Mouse (Mus musculus) hindbrain, embryonic 15.5 days (tissue): ENCODE measurements at regions not wholly inside any gene's neighbourhood (a gene's known extent, or its start where the extent isn't known, plus 50 kb on each side); places are given as distances from the start of the nearest gene placed in this dataset.

ENCODE experiments used
- ATAC-seq: fragments of 200-750 bp; cut with Nextera tagmentation; 2 replicates; pipeline ENCODE4 v1.8.0; 2017; ENCODE audit warnings: low read depth, moderate number of reproducible peaks, moderate TSS enrichment; ENCODE audit not compliant: low FRiP score
- H3K27ac ChIP-seq: fragments of 300-500 bp; sonication (generic); replicated peaks from 2 replicates; pipeline ENCODE4 v1.5.1; 2015; ENCODE audit warnings: mild to moderate bottlenecking, inconsistent platforms
- H3K27me3 ChIP-seq: fragments of 300-500 bp; sonication (generic); 2 replicates; pipeline ENCODE4 v1.6.1; 2015; ENCODE audit warnings: control low read depth, inconsistent platforms
- H3K36me3 ChIP-seq: fragments of 300-500 bp; sonication (generic); 2 replicates; pipeline ENCODE4 v1.6.1; 2015; ENCODE audit warnings: control low read depth, inconsistent platforms
- H3K4me1 ChIP-seq: fragments of 300-500 bp; sonication (generic); replicated peaks from 2 replicates; pipeline ENCODE4 v1.6.1; 2015; ENCODE audit warnings: control low read depth, inconsistent platforms
- H3K4me2 ChIP-seq: fragments of 300-500 bp; sonication (generic); 2 replicates; pipeline ENCODE4 v1.6.1; 2015; ENCODE audit warnings: moderate library complexity, mild to moderate bottlenecking, inconsistent platforms
- H3K4me3 ChIP-seq: fragments of 300-500 bp; sonication (generic); 2 replicates; pipeline ENCODE4 v1.5.1; 2015; ENCODE audit warnings: mild to moderate bottlenecking, inconsistent platforms
- H3K9ac ChIP-seq: fragments of 300-500 bp; sonication (generic); 2 replicates; pipeline ENCODE4 v1.6.1; 2015; ENCODE audit warnings: inconsistent platforms
- H3K9me3 ChIP-seq: fragments of 300-500 bp; sonication (generic); 2 replicates; pipeline ENCODE4 v1.6.1; 2016; ENCODE audit warnings: control low read depth, inconsistent platforms
- WGBS: fragments of 180-500 bp; shearing (Covaris S2); methylation state at CpG from one replicate; pipeline ENCODE4 v1.1.7; 2015; 5-methylcytosine and 5-hydroxymethylcytosine counted together

GRCm38 (mm10) chr19:18101423-18102341 lies 264.2 kb upstream of the Pcsk5 start:
- no peak overlapping the region for H3K9ac ChIP-seq
- no peaks in the 10 kb centered on the region for H3K9me3 ChIP-seq
- no peaks in the 10 kb centered on the region for H3K36me3 ChIP-seq
- H3K4me2 ChIP-seq = no peak overlapping the region
- no peaks in the 10 kb centered on the region for H3K27me3 ChIP-seq
- no peak overlapping the region for H3K4me3 ChIP-seq
- no peak for ATAC-seq
- no peaks in the 10 kb centered on the region for H3K4me1 ChIP-seq
- 17% methylated on average over 4 of the region's 4 CpGs for WGBS
- no peak overlapping the region for H3K27ac ChIP-seq

GRCm38 (mm10) chr19:18083312-18083711 lies 245.9 kb upstream of the Pcsk5 start:
- no peaks in the 10 kb centered on the region for H3K4me1 ChIP-seq
- ATAC-seq = no peak
- no peak overlapping the region for H3K27ac ChIP-seq
- H3K9me3 ChIP-seq = no peaks in the 10 kb centered on the region
- WGBS = 74% methylated on average over 6 of the region's 6 CpGs
- H3K27me3 ChIP-seq = no peaks in the 10 kb centered on the region
- H3K4me3 ChIP-seq = no peak overlapping the region
- no peaks in the 10 kb centered on the region for H3K36me3 ChIP-seq
- no peak overlapping the region for H3K4me2 ChIP-seq
- no peak overlapping the region for H3K9ac ChIP-seq

GRCm38 (mm10) chr19:18068919-18069318 lies 231.5 kb upstream of the Pcsk5 start:
- Histone ChIP-seq H3K4me1 (no peaks in the 10 kb centered on the region), H3K4me2 (no peak overlapping the region), H3K27ac (no peak overlapping the region), H3K27me3 (no peaks in the 10 kb centered on the region), H3K4me3 (no peak overlapping the region), H3K9ac (no peak overlapping the region), H3K36me3 (no peaks in the 10 kb centered on the region), H3K9me3 (no peaks in the 10 kb centered on the region)
- no peak for ATAC-seq
- 62% methylated on average over 5 of the region's 5 CpGs for WGBS

GRCm38 (mm10) chr19:18067855-18068494 lies 230.5 kb upstream of the Pcsk5 start:
- H3K4me3 ChIP-seq = no peak overlapping the region
- H3K9me3 ChIP-seq = no peaks in the 10 kb centered on the region
- no peak overlapping the region for H3K9ac ChIP-seq
- WGBS = 91% methylated on average over 8 of the region's 8 CpGs
- no peaks in the 10 kb centered on the region for H3K36me3 ChIP-seq
- no peaks in the 10 kb centered on the region for H3K27me3 ChIP-seq
- ATAC-seq = no peak
- H3K4me1 ChIP-seq = no peaks in the 10 kb centered on the region
- no peak overlapping the region for H3K4me2 ChIP-seq
- no peak overlapping the region for H3K27ac ChIP-seq

GRCm38 (mm10) chr19:18057256-18057890 lies 219.9 kb upstream of the Pcsk5 start:
- WGBS = 64% methylated on average over 7 of the region's 7 CpGs
- ATAC-seq = no peak
- no peaks in the 10 kb centered on the region for H3K27me3 ChIP-seq

GRCm38 (mm10) chr19:18056414-18057254 lies 219.2 kb upstream of the Pcsk5 start:
- no peak overlapping the region for H3K9ac ChIP-seq
- H3K4me2 ChIP-seq = no peak overlapping the region
- H3K27me3 ChIP-seq = no peaks in the 10 kb centered on the region
- ATAC-seq = no peak
- H3K9me3 ChIP-seq = no peaks in the 10 kb centered on the region
- no peak overlapping the region for H3K4me3 ChIP-seq
- no peak overlapping the region for H3K27ac ChIP-seq
- WGBS = 59% methylated on average over 21 of the region's 21 CpGs
- H3K36me3 ChIP-seq = no peaks in the 10 kb centered on the region
- peaks cover 6% of the 10 kb centered on the region; the same call in 1 of the 2 replicates for H3K4me1 ChIP-seq

More at GRCm38 (mm10) chr19:18057256-18057890, 219.9 kb upstream of the Pcsk5 start:
- peaks cover 6% of the 10 kb centered on the region; the same call in 1 of the 2 replicates for H3K4me1 ChIP-seq
- no peak overlapping the region for H3K4me2 ChIP-seq
- H3K27ac ChIP-seq = no peak overlapping the region
- H3K9me3 ChIP-seq = no peaks in the 10 kb centered on the region
- no peak overlapping the region for H3K4me3 ChIP-seq
- H3K36me3 ChIP-seq = no peaks in the 10 kb centered on the region
- H3K9ac ChIP-seq = no peak overlapping the region

GRCm38 (mm10) chr19:18050353-18050752 lies 212.9 kb upstream of the Pcsk5 start:
- 83% methylated on average over 2 of the region's 2 CpGs for WGBS
- Histone ChIP-seq H3K27ac (no peak overlapping the region), H3K9ac (no peak overlapping the region), H3K4me2 (no peak overlapping the region), H3K36me3 (no peaks in the 10 kb centered on the region), H3K4me1 (no peaks in the 10 kb centered on the region), H3K4me3 (no peak overlapping the region), H3K27me3 (no peaks in the 10 kb centered on the region), H3K9me3 (no peaks in the 10 kb centered on the region)
- ATAC-seq = no peak

- no peak overlapping the region for H3K9ac ChIP-seq
- WGBS = 45% methylated on average over 1 of the region's 1 CpGs
- no peaks in the 10 kb centered on the region for H3K9me3 ChIP-seq
- H3K36me3 ChIP-seq = no peaks in the 10 kb centered on the region
- no peak overlapping the region for H3K4me2 ChIP-seq
- ATAC-seq = no peak
- no peak overlapping the region for H3K4me3 ChIP-seq
- no peak overlapping the region for H3K27ac ChIP-seq
- H3K27me3 ChIP-seq = no peaks in the 10 kb centered on the region
- H3K4me1 ChIP-seq = no peaks in the 10 kb centered on the region
These were observed 196.8 kb upstream of the Pcsk5 start for GRCm38 (mm10) chr19:18034225-18034624.

GRCm38 (mm10) chr19:18033599-18033998 lies 196.2 kb upstream of the Pcsk5 start:
- WGBS = 85% methylated on average over 5 of the region's 5 CpGs
- no peaks in the 10 kb centered on the region for H3K27me3 ChIP-seq
- no peak for ATAC-seq
- H3K36me3 ChIP-seq = no peaks in the 10 kb centered on the region
- H3K9me3 ChIP-seq = no peaks in the 10 kb centered on the region
- no peak overlapping the region for H3K4me2 ChIP-seq
- H3K27ac ChIP-seq = no peak overlapping the region
- H3K4me3 ChIP-seq = no peak overlapping the region
- no peaks in the 10 kb centered on the region for H3K4me1 ChIP-seq
- H3K9ac ChIP-seq = no peak overlapping the region

GRCm38 (mm10) chr19:18025877-18026276 lies 188.4 kb upstream of the Pcsk5 start:
- H3K4me2 ChIP-seq = no peak overlapping the region
- H3K27me3 ChIP-seq = no peaks in the 10 kb centered on the region
- H3K4me1 ChIP-seq = no peaks in the 10 kb centered on the region
- H3K27ac ChIP-seq = no peak overlapping the region
- no peaks in the 10 kb centered on the region for H3K9me3 ChIP-seq
- H3K4me3 ChIP-seq = no peak overlapping the region
- no peak overlapping the region for H3K9ac ChIP-seq
- no peak for ATAC-seq
- WGBS = 89% methylated on average over 4 of the region's 4 CpGs
- H3K36me3 ChIP-seq = no peaks in the 10 kb centered on the region

- no peaks in the 10 kb centered on the region for H3K27me3 ChIP-seq
- no peaks in the 10 kb centered on the region for H3K4me1 ChIP-seq
- WGBS = 83% methylated on average over 2 of the region's 2 CpGs
- H3K4me3 ChIP-seq = no peak overlapping the region
- no peaks in the 10 kb centered on the region for H3K36me3 ChIP-seq
- H3K27ac ChIP-seq = no peak overlapping the region
- no peak overlapping the region for H3K9ac ChIP-seq
- H3K9me3 ChIP-seq = no peaks in the 10 kb centered on the region
- H3K4me2 ChIP-seq = no peak overlapping the region
- ATAC-seq = no peak
These were observed 182.9 kb upstream of the Pcsk5 start for GRCm38 (mm10) chr19:18020351-18020750.
